ENCODE assay signal across 16 mouse cellular contexts in genomic region chr7:139795004-139795605, GRCm38 (mm10). TPM values are rescaled to one million over a fixed set of nuclear protein-coding genes. Genes with fewer than 3 reads are reported as not detected.
"Had no signal": no experiment of that assay in that cellular context is flagged by ENCODE, and none has a peak within 500 bp of the region (broad histone marks: within the 10 kb centered on the region; RNA-seq: fewer than 3 reads in every experiment).

No protein-coding gene starts in this region.

- H3K4me3 ChIP-seq: limb, embryonic 13.5 days; myocyte; neural tube, embryonic 12.5 days; stomach, embryonic 15.5 days had no signal

- H3K27ac ChIP-seq: limb, embryonic 13.5 days; liver, embryonic 14.5 days; neural tube, embryonic 12.5 days; stomach, embryonic 15.5 days had no signal

- H3K9me3 ChIP-seq: limb, embryonic 13.5 days; neural tube, embryonic 12.5 days; stomach, embryonic 15.5 days had no signal

- H3K4me1 ChIP-seq: limb, embryonic 13.5 days; neural tube, embryonic 12.5 days; stomach, embryonic 15.5 days had no signal

- H3K27me3 ChIP-seq: neural tube, embryonic 12.5 days; stomach, embryonic 15.5 days had no signal

- H3K4me2 ChIP-seq: limb, embryonic 13.5 days; midbrain, embryonic 11.5 days; neural tube, embryonic 12.5 days; stomach, embryonic 15.5 days had no signal

- H3K36me3 ChIP-seq: limb, embryonic 13.5 days; neural tube, embryonic 12.5 days; stomach, embryonic 15.5 days had no signal

- H3K9ac ChIP-seq: limb, embryonic 13.5 days; liver, embryonic 14.5 days; neural tube, embryonic 12.5 days; stomach, embryonic 15.5 days had no signal

- DNase-seq: kidney, adult 18-20 months; kidney, postnatal 10 days; kidney, postnatal 4 days; left cerebral cortex, postnatal 4 days; lung, adult 18-20 months; right cerebral cortex, postnatal 14 days; thymus, adult 2 months; thymus, postnatal 25 days had no signal

RNA-seq across cellular contexts. Expression of gene Adgra1, which starts 38.9 kb away (rescaled TPM):
- polyA plus RNA-seq: liver, adult 2 months; liver, embryonic 14.5 days; lung, embryonic 16.5 days had no signal
